Mouse (Mus musculus): ENCODE data around the gene Prr13.
A peak's percentile ranks its signal among the peaks of the same experiment; 100 is the strongest.

Prr13 gene

DNA sequence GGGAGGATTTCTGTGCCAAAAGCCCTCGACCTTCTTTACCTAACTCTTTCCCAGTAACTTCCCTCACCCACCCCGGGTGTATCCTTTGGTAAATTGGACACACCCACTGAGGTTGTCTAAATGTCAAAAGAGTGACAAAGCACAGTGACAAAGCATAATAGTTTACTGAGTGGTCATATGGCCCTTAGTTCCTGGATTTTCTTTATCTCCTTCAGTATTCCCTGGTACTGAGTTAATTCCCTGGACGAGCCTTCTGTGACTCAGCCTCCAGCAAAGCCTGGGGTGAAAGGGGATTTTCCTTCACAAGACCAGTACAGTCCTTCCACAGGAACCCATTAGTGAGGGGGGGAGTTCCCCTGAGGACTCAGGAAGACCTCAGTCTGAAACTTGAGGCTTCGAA lies 2.1 kb downstream of the Prr13 start:
- DNase-seq (ENCODE audit: low spot score): no peak

- DNase-seq (ENCODE audit: low spot score): no peak
These were observed 2.7 kb downstream of the Prr13 start for GRCm38 (mm10) chr15:102461430-102462075.

- DNase-seq (ENCODE audit: low spot score): no peak
These were observed 4.8 kb downstream of the Prr13 start for GRCm38 (mm10) chr15:102463666-102464065.

GRCm38 (mm10) chr15:102468675-102469370 lies 10.0 kb downstream of the Prr13 start:
- no peak for DNase-seq (ENCODE audit: low spot score)

DNA sequence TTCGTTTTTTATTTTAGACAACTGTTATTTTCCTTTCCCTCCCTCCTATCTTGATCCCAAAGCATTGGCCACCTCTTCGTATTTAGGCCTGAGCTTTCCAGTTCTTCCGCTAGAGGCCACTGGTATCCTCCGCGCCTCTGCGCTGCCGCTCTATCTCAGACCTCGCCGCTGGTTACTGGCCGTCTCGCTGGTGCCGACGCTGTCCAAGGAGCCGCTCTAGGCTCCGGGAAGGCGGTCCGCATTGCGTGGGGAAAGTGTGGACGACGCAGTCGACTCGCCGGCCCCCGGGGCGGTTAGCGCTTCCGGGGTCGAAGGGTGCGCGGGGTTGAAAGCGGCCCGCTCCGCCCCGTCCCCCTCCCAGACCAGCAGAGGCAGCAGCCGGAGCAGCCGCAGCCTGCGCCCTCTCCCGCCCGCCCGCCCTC lies 11.4 kb downstream of the Prr13 start, which contains the start of gene Pcbp2:
Pcbp2 (plus strand) TSS at position 357 of the 422 bp plus-strand sequence.
- DNase-seq (ENCODE audit: low spot score): peak; percentile 89

- DNase-seq (ENCODE audit: low spot score): peak; percentile 63
These were observed 11.9 kb downstream of the Prr13 start for GRCm38 (mm10) chr15:102470605-102471294.

GRCm38 (mm10) chr15:102471295-102471645 lies 12.4 kb downstream of the Prr13 start:
- no peak for DNase-seq (ENCODE audit: low spot score)

- DNase-seq (ENCODE audit: low spot score): no peak
These were observed 12.9 kb downstream of the Prr13 start for GRCm38 (mm10) chr15:102471727-102472126.

DNA sequence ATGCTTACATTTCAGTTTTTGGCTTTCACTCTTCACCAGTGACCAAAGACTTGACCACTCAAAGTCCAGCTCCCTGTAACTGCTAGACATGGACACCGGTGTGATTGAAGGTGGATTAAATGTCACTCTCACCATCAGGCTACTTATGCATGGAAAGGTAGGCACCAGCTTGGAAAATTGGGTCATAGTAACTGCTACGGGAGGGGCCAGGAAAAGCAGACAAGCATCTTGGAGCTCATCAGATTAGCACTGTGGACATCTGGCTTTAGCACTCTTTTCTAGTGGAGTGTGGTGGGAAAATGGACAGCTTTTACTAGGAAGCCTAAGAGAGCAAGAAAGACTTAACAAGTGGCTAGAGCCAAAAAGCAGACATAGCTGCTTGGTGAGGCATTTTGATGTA lies 14.4 kb downstream of the Prr13 start:
- DNase-seq (ENCODE audit: low spot score): no peak

DNA sequence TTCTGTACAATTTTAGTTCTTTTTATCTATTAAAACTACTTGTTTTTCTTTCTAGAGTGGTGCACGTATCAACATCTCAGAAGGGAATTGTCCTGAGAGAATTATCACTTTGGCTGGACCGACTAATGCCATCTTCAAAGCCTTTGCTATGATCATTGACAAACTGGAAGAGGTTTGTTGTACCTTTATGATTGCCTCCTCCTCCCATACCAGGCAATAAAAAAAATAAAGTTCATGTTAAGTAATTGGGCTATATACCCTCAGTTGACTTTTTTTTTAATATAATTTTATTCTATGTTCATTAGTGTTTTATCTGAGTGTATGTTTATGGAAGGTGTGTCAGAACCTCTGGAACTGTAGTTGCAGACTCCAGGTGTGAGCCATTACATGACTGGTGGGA lies 15.7 kb downstream of the Prr13 start:
- no peak for DNase-seq (ENCODE audit: low spot score)

DNA sequence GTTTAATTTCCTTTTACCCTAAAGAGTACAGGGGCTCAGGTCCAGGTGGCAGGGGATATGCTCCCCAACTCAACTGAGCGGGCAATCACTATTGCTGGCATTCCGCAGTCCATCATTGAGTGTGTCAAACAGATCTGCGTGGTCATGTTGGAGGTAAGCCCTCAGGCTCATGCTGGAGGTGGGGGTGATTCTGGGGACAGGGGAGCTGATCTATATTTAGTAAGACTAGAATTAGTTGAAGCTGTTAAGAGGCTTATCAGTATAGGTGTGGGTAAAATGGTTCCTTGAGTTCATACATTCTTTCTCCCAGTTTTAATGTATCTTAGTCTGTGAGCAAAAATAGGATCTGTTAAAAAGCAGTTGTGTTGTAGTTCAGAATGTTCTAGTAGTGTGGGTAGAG lies 24.3 kb downstream of the Prr13 start:
- DNase-seq (ENCODE audit: low spot score): no peak

- DNase-seq (ENCODE audit: low spot score): no peak
These were observed 27.0 kb downstream of the Prr13 start for GRCm38 (mm10) chr15:102485853-102486252.

DNA sequence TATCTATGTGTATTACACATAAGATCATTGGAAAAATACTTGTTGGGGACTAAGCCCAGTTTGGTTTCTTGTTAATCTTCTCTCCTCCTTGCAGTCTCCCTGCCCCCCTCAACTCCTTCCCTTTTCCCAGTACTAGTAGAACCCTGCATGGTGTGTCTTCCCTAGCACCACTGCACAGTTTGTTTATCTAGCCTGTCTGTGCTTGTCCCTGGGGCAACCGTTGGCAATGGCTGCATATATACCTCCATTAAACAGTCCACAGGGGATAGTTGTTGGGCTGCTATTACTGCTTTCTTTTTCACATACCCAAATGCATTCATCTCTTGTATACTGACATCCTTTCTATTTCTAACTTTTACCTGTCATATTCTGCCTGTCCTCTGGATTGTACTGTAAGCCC lies 28.8 kb downstream of the Prr13 start:
- no peak for DNase-seq (ENCODE audit: low spot score)

DNA sequence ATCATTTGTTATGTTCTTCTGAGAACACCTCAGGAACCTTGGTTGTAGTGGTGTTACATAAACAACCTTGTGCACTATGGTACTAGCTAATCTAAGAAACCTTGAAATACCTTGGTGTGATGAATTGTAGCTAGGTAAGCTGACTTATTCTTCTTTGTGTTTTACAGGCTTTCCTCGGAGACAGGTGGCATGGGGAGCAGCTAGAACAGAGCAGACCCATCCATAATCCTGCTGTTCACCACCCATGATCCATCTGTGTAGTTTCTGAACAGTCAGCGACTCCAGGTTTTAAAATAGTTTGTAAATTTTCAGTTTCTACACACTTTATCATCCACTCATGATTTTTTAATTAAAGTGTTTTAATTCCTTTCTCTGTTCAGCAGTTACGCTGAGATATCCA lies 39.5 kb downstream of the Prr13 start:
- no peak for DNase-seq (ENCODE audit: low spot score)

DNA sequence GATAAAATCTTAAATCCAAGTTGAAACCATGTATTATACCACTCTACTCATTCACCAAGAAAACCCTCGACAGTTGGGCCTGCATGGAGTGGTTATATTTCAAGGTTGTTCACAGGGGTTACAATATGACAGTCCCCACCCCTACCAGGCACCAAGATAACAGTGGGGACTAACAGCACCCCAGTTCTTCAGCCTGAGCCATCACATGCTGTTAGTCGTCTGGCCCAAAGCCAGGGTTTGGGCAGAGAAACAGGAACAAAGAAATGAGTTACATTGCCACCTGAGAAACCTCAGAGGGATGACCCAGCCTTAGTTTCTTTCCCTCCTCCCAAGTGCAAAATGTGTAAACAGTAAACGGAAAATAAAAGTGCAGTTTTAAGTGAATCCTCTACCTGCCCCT lies 40.5 kb downstream of the Prr13 start:
- no peak for DNase-seq (ENCODE audit: low spot score)

GRCm38 (mm10) chr15:102499851-102500250 lies 41.0 kb downstream of the Prr13 start:
- no peak for DNase-seq (ENCODE audit: low spot score)

DNA sequence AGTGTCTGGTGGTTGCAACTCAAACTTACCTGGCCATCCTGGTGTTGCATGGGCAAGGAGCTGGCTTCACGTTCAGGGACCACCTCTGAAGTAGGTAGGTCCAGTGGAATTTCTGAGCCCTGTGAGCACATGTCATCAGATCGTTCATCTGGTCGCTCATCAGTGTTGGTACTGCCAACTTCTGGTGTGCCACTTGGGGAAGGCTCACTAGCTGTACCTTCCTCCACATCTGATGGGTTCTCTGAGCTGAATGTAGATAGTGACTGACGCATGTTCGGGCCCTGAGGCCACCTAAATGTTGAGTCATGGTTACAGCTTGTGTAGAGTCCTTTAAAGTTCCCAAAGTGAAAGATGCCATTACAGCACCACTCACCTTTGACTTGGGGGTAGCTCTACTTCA lies 41.7 kb downstream of the Prr13 start:
- no peak for DNase-seq (ENCODE audit: low spot score)

GRCm38 (mm10) chr15:102501084-102501814 lies 42.4 kb downstream of the Prr13 start:
- no peak for DNase-seq (ENCODE audit: low spot score)

DNA sequence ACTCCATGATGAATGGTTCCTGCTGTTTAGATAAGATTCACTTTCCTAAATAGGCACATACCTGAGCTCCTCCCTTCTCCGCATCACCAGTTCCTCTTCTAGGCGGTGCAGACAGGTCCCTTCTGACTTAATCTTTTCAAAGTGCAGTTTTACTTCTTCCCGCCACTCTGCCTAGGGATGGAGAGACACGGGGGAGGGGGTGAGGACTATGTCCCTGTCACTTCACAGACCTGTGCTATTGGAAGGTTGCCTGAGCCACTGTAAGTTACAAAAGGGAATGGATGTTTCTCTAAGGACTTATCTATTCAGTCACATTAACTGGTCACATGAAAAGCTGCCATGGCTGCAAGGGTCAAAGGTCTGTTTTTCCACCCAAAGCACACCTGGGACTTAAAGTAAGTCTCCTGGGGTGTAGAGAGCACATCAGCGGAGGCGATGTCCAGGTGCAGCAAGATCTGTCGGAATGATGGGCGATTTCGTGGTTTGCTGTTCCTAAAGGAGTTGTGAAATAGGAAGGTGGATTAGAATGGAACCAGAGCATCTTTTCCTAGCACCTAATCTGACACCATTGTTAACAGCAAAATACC lies 43.5 kb downstream of the Prr13 start:
- no peak for DNase-seq (ENCODE audit: low spot score)

GRCm38 (mm10) chr15:102503447-102503846 lies 44.6 kb downstream of the Prr13 start, which contains the start of gene Gm10337:
TSS of gene Gm10337 (plus strand) at chr15:102503722.
- no peak for DNase-seq (ENCODE audit: low spot score)

DNA sequence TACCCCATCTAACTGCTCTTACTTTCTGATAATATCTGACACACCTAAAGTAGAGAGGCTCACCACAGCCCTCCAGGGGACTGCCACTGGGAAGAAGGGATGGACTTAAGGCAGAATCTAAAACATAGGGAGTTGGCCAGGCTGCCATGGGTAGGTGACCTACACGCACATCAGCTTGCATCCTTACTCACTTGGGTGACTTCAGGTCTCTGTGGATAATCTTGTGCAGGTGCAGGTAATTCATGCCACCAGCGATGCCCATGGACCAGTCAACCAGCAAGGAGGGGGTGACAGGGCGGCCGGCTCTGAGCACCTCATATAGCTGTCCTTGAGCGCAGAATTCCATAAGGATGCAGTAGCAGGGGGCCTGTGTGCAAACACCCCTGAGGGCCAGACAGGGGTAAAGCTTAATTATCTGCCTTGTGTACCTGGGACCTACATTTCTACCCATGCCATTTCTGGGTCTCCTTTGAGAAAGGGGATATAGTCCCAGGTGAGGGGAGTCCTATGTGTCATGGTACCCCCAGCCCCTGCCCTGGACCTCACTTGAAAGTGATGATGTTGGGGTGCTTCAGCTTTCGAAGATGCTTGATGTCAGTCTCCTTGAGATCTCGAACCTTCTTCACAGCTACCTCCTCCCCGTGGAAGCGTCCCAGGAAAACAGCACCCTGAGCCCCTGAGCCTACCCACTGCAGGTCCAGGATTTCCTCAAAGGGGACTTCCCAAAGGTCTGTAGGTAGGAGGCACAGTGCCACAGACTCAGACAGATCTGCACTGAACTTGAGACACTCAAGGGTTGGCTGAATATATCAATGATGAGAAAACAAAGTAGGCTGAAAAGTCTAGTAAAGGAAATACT lies 45.3 kb downstream of the Prr13 start:
- DNase-seq (ENCODE audit: low spot score): no peak
